Mouse (Mus musculus): ENCODE results near the gene Usp39.

Gene Usp39

GRCm38 (mm10) chr6:72302349-72302925, 42.5 kb downstream of the Usp39 start:
- in situ Hi-C loops (cut with MboI): no loop called here

- in situ Hi-C loops (cut with MboI): no loop called here
These were observed 47.2 kb downstream of the Usp39 start for GRCm38 (mm10) chr6:72297825-72298224.

- in situ Hi-C loops (cut with MboI): no loop called here
These were observed 51.9 kb downstream of the Usp39 start for GRCm38 (mm10) chr6:72292972-72293651.

- in situ Hi-C loops (cut with MboI): no loop called here
These were observed 55.5 kb downstream of the Usp39 start for GRCm38 (mm10) chr6:72289484-72289883.

GRCm38 (mm10) chr6:72283914-72284313, 61.1 kb downstream of the Usp39 start:
- in situ Hi-C loops (cut with MboI): no loop called here

DNA sequence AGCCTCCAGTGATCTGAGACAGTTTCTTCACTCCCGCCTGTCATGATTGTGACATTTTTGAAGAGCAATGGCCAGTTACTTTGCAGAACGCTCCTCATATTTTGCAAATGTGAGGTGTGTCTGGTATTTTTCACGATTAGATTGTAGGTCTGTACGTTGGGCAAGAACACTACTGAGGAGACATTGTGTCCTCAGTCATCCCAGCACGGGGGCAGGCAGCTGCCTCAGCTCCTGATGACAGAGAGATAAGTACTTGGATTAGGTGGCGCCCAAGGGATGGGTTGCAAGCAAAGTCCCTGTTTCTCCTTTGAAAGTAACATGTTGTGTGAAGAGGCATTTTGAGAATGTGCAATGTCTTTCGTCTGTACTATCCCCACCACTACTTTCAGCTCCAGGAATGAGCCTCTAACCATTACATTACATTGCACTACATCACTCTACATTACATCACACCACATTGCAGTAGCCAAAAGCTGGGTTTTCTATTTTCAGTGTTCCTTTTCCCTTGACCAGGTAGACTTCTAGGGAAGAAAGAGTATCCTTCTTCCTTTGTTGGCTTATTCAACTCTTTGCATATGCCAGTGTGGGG, 64.5 kb downstream of the Usp39 start:
- in situ Hi-C loops (cut with MboI): no loop called here

- in situ Hi-C loops (cut with MboI): no loop called here
These were observed 65.5 kb downstream of the Usp39 start for GRCm38 (mm10) chr6:72279505-72279904.

- in situ Hi-C loops (cut with MboI): no loop called here
These were observed 66.1 kb downstream of the Usp39 start for GRCm38 (mm10) chr6:72278835-72279234.

DNA sequence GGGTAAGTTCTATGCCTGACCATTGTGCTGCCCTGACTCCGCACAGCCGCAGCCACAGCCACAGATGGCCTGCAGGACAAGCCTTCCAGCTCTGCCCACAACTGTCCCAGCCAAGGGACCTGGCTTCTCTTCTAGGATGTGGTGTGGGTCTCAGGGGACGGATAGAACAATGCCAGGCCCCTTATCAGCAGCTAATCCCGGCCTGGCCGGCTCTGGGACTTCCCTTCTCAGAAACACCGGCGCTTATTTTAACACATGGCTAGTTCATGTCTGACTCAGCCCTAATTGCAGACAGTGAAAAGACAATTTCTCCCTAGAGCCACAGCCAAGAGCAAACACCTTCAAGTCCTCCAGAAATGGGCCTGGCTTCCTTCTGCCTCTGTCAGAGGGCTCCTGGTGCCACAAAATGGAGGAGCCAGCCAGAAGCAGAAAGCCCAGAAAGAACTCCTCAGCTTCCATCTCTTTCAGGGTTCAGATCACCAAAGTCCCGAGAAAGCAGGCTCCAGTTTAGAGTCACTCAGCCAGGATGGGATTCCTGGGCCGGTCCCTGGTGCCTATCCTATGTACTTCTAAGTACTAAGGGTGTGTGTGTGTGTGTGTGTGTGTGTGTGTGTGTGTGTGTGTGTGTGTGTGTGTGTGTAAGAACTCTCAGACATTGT, 67.3 kb downstream of the Usp39 start:
- in situ Hi-C loops (cut with MboI): no loop called here

GRCm38 (mm10) chr6:72276972-72277441, 68.0 kb downstream of the Usp39 start:
- in situ Hi-C loops (cut with MboI): no loop called here

- in situ Hi-C loops (cut with MboI): no loop called here
These were observed 68.8 kb downstream of the Usp39 start for GRCm38 (mm10) chr6:72276141-72276540.

GRCm38 (mm10) chr6:72275527-72275926, 69.5 kb downstream of the Usp39 start:
- in situ Hi-C loops (cut with MboI): no loop called here

- in situ Hi-C loops (cut with MboI): no loop called here
These were observed 71.8 kb downstream of the Usp39 start for GRCm38 (mm10) chr6:72273153-72273552.

- in situ Hi-C loops (cut with MboI): no loop called here
These were observed 72.8 kb downstream of the Usp39 start for GRCm38 (mm10) chr6:72272161-72272696.

GRCm38 (mm10) chr6:72270952-72271519, 73.9 kb downstream of the Usp39 start:
- in situ Hi-C loops (cut with MboI): no loop called here

- in situ Hi-C loops (cut with MboI): no loop called here
These were observed 74.7 kb downstream of the Usp39 start for GRCm38 (mm10) chr6:72270258-72270657.

Data from mature B cell (primary cell).